ENCODE assay signal across 23 mouse cellular contexts in genomic region chr9:74705698-74706097, GRCm38 (mm10).
DNase-seq lines count a peak whose midpoint lies in the region; ATAC-seq and TF ChIP-seq lines count a peak whose summit lies in the region.
"Had no signal": no experiment of that assay in that cellular context is flagged by ENCODE, and none has a peak within 500 bp of the region (broad histone marks: within the 10 kb centered on the region; RNA-seq: fewer than 3 reads in every experiment).

No protein-coding gene starts in this region.

- H3K36me3 ChIP-seq in midbrain, embryonic 12.5 days, result no peaks in the 10 kb centered on the region
- H3K36me3 ChIP-seq in midbrain, embryonic 16.5 days (ENCODE audit: control insufficient read depth, insufficient read depth, low read length), result no peaks in the 10 kb centered on the region
- H3K36me3 ChIP-seq in hindbrain, embryonic 11.5 days (ENCODE audit: control insufficient read depth, insufficient read depth, low read length), result no peaks in the 10 kb centered on the region
- H3K36me3 ChIP-seq in hindbrain, postnatal 0 days (ENCODE audit: insufficient read depth, low read length), result no peaks in the 10 kb centered on the region
- H3K36me3 ChIP-seq: embryonic facial prominence, embryonic 15.5 days; heart, embryonic 10.5 days; limb, embryonic 15.5 days had no signal

- peaks cover 18% of the 10 kb centered on the region for H3K4me1 ChIP-seq in midbrain, embryonic 12.5 days
- H3K4me1 ChIP-seq in midbrain, embryonic 16.5 days (ENCODE audit: control insufficient read depth, insufficient read depth, low read length), result peaks cover 7% of the 10 kb centered on the region; the same call in 1 of the 2 replicates
- H3K4me1 ChIP-seq in hindbrain, embryonic 11.5 days (replicated peaks; ENCODE audit: control insufficient read depth, insufficient read depth, low read length), result peaks cover 3% of the 10 kb centered on the region; the same call in 1 of the 2 replicates
- 0 out of 2 replicates have a peak, but pooled peaks cover 2% of the 10 kb centered on the region for H3K4me1 ChIP-seq in hindbrain, postnatal 0 days (ENCODE audit: insufficient read depth, low read length)
- H3K4me1 ChIP-seq: embryonic facial prominence, embryonic 15.5 days; heart, embryonic 10.5 days; limb, embryonic 15.5 days had no signal

- H3K4me2 ChIP-seq in midbrain, embryonic 12.5 days (replicated peaks), result no peak overlapping the region
- H3K4me2 ChIP-seq in midbrain, embryonic 16.5 days (ENCODE audit: low read length), result no peak overlapping the region
- H3K4me2 ChIP-seq in hindbrain, embryonic 11.5 days (replicated peaks; ENCODE audit: low read depth, low read length), result no peak overlapping the region
- no peak overlapping the region for H3K4me2 ChIP-seq in hindbrain, postnatal 0 days (ENCODE audit: low read depth, low read length)
- H3K4me2 ChIP-seq: embryonic facial prominence, embryonic 15.5 days; limb, embryonic 15.5 days had no signal

- 54% methylated on average over 4 of the region's 4 CpGs for WGBS in midbrain, embryonic 12.5 days
- 43% methylated on average over 4 of the region's 4 CpGs for WGBS in midbrain, embryonic 16.5 days
- WGBS in hindbrain, embryonic 11.5 days, result 60% methylated on average over 4 of the region's 4 CpGs
- WGBS in hindbrain, postnatal 0 days, result 44% methylated on average over 4 of the region's 4 CpGs

- no peaks in the 10 kb centered on the region for H3K27me3 ChIP-seq in midbrain, embryonic 12.5 days
- H3K27me3 ChIP-seq in midbrain, embryonic 16.5 days (ENCODE audit: control insufficient read depth, insufficient read depth, low read depth, low read length), result no peaks in the 10 kb centered on the region
- H3K27me3 ChIP-seq in hindbrain, embryonic 11.5 days (ENCODE audit: control insufficient read depth, insufficient read depth, low read length), result no peaks in the 10 kb centered on the region
- H3K27me3 ChIP-seq in hindbrain, postnatal 0 days (ENCODE audit: insufficient read depth, low read length), result no peaks in the 10 kb centered on the region
- H3K27me3 ChIP-seq: embryonic facial prominence, embryonic 15.5 days had no signal

- no peak overlapping the region for H3K4me3 ChIP-seq in midbrain, embryonic 12.5 days
- no peak overlapping the region for H3K4me3 ChIP-seq in midbrain, embryonic 16.5 days (ENCODE audit: low read depth, low read length)
- no peak overlapping the region for H3K4me3 ChIP-seq in hindbrain, embryonic 11.5 days (ENCODE audit: low read depth, low read length)
- no peak overlapping the region for H3K4me3 ChIP-seq in hindbrain, postnatal 0 days (ENCODE audit: low read length)
- H3K4me3 ChIP-seq: embryonic facial prominence, embryonic 15.5 days; heart, embryonic 10.5 days; limb, embryonic 15.5 days had no signal

- DNase-seq in embryo, embryonic 11 days, result peak; percentile 42
- DNase-seq in embryo, embryonic 9.5 days (ENCODE audit: extremely low spot score), result no peak
- DNase-seq in hindbrain, embryonic 11.5 days (ENCODE audit: low spot score), result peak; percentile 38
- peak; percentile 69 for DNase-seq in hindbrain, postnatal 0 days (ENCODE audit: low spot score)
- DNase-seq in urinary bladder, adult 2 months (ENCODE audit: low spot score), result no peak
- no peak for DNase-seq in ovary, adult 18-20 months (ENCODE audit: low spot score)
- DNase-seq: adrenal gland, postnatal 25 days; cerebellum, postnatal 36 days; gastrocnemius, postnatal 10 days; heart, postnatal 4 days; kidney, adult 9 months; kidney, postnatal 14 days; thymus, adult 18-20 months; thymus, postnatal 4 days had no signal

- no peak for ATAC-seq in midbrain, embryonic 12.5 days (ENCODE audit: low FRiP score, low read depth)
- no peak for ATAC-seq in midbrain, embryonic 16.5 days
- ATAC-seq in hindbrain, embryonic 11.5 days (ENCODE audit: low FRiP score), result peak; percentile 59; the same call in 1 of the 2 replicates
- ATAC-seq in hindbrain, postnatal 0 days, result peak; percentile 70; the same call in 1 of the 2 replicates
- ATAC-seq: CD4-positive, CD25-positive, alpha-beta regulatory T cell, adult 4 months; forebrain, embryonic 16.5 days; intestine, embryonic 16.5 days had no signal

- H3K27ac ChIP-seq in midbrain, embryonic 12.5 days (replicated peaks), result peak overlapping the region; percentile 54; the same call in 1 of the 2 replicates
- no peak overlapping the region for H3K27ac ChIP-seq in midbrain, embryonic 16.5 days (ENCODE audit: low read length)
- peak overlapping the region; percentile 60 for H3K27ac ChIP-seq in hindbrain, embryonic 11.5 days (ENCODE audit: low read depth, low read length)
- no peak overlapping the region for H3K27ac ChIP-seq in hindbrain, postnatal 0 days
- H3K27ac ChIP-seq: embryonic facial prominence, embryonic 15.5 days; heart, embryonic 10.5 days; limb, embryonic 15.5 days; macrophage had no signal

- no peak for TF ChIP-seq CTCF in hindbrain, postnatal 0 days (IDR thresholded peaks at IDR 0.05; ENCODE audit: low read depth)

- H3K9me3 ChIP-seq in midbrain, embryonic 12.5 days, result no peaks in the 10 kb centered on the region
- H3K9me3 ChIP-seq in midbrain, embryonic 16.5 days (replicated peaks; ENCODE audit: control insufficient read depth, low read length, poor library complexity, severe bottlenecking), result no peaks in the 10 kb centered on the region
- no peaks in the 10 kb centered on the region for H3K9me3 ChIP-seq in hindbrain, embryonic 11.5 days (ENCODE audit: control insufficient read depth, low read length)
- H3K9me3 ChIP-seq in hindbrain, postnatal 0 days (ENCODE audit: low read length), result no peaks in the 10 kb centered on the region
- H3K9me3 ChIP-seq: embryonic facial prominence, embryonic 15.5 days; heart, embryonic 10.5 days; limb, embryonic 15.5 days had no signal

- no peak overlapping the region for H3K9ac ChIP-seq in midbrain, embryonic 12.5 days (replicated peaks)
- no peak overlapping the region for H3K9ac ChIP-seq in midbrain, embryonic 16.5 days (ENCODE audit: low read depth, low read length)
- no peak overlapping the region for H3K9ac ChIP-seq in hindbrain, embryonic 11.5 days (ENCODE audit: low read depth, low read length)
- no peak overlapping the region for H3K9ac ChIP-seq in hindbrain, postnatal 0 days (replicated peaks; ENCODE audit: low read length)
- H3K9ac ChIP-seq: embryonic facial prominence, embryonic 15.5 days; limb, embryonic 15.5 days had no signal

Comparison
In these comparisons a context has a peak if more than half of its experiments do, and no peak if none do; other contexts are left out.
1. DNase-seq: peak in embryo, embryonic 11 days (single experiment), hindbrain, embryonic 11.5 days (single experiment) and hindbrain, postnatal 0 days (single experiment); none in embryo, embryonic 9.5 days (single experiment), urinary bladder, adult 2 months (single experiment) and ovary, adult 18-20 months (single experiment).
2. H3K27ac ChIP-seq: peak in midbrain, embryonic 12.5 days (single experiment) and hindbrain, embryonic 11.5 days (single experiment); none in midbrain, embryonic 16.5 days (single experiment) and hindbrain, postnatal 0 days (single experiment).
3. ATAC-seq: peak in hindbrain, embryonic 11.5 days (single experiment) and hindbrain, postnatal 0 days (single experiment); none in midbrain, embryonic 12.5 days (single experiment) and midbrain, embryonic 16.5 days (single experiment).